Mouse (Mus musculus) limb, embryonic 10.5 days (tissue): ENCODE data around the gene Nqo2. TPM values are rescaled to one million over a fixed set of nuclear protein-coding genes. Genes with fewer than 3 reads are reported as not detected.
A peak's percentile ranks its signal among the peaks of the same experiment; 100 is the strongest.

Experiments used
- DNase-seq: peaks from one replicate; pipeline ENCODE4 v3.0.0-alpha.2; 2017; ENCODE audit warnings: low spot score
- H3K27ac ChIP-seq: fragments of 300-500 bp; sonication (generic); 2 replicates; pipeline ENCODE4 v1.5.1; 2016; ENCODE audit warnings: mild to moderate bottlenecking
- H3K27me3 ChIP-seq: fragments of 300-500 bp; sonication (generic); 2 replicates; pipeline ENCODE4 v1.6.1; 2016; ENCODE audit warnings: low read depth, mild to moderate bottlenecking; ENCODE audit not compliant: poor library complexity, severe bottlenecking
- H3K36me3 ChIP-seq: fragments of 300-500 bp; sonication (generic); 2 replicates; pipeline ENCODE4 v1.6.1; 2016; ENCODE audit warnings: mild to moderate bottlenecking, moderate library complexity
- H3K4me1 ChIP-seq: fragments of 300-500 bp; sonication (generic); 2 replicates; pipeline ENCODE4 v1.6.1; 2016
- H3K4me3 ChIP-seq: fragments of 300-500 bp; sonication (generic); 2 replicates; pipeline ENCODE4 v1.5.1; 2016; ENCODE audit warnings: mild to moderate bottlenecking, moderate library complexity
- H3K9me3 ChIP-seq: fragments of 300-500 bp; sonication (generic); replicated peaks from 2 replicates; pipeline ENCODE4 v1.6.1; 2016; ENCODE audit warnings: mild to moderate bottlenecking
- WGBS: fragments of 180-500 bp; shearing (Covaris S2); methylation state at CpG from one replicate; pipeline ENCODE4 v1.1.7; 2016; 5-methylcytosine and 5-hydroxymethylcytosine counted together
- polyA plus RNA-seq: library from polyadenylated mRNA; unstranded; fragments of >200 nt; fragmentation: Nextera tagmentation; extraction: Ambion mirVana; gene quantifications from 2 replicates; pipeline ENCODE4 v1.2.1, GENCODE M21; 2016

Gene Nqo2
- polyA plus RNA-seq, 1 experiment from 2014 or later, result 20.0 TPM

GRCm38 (mm10) chr13:34016927-34017569 is 52.6 kb downstream of the Nqo2 start:
- Histone ChIP-seq H3K4me3 (no peak overlapping the region), H3K27me3 (no peaks in the 10 kb centered on the region), H3K4me1 (no peaks in the 10 kb centered on the region), H3K36me3 (peaks cover 65% of the 10 kb centered on the region), H3K27ac (no peak overlapping the region), H3K9me3 (no peaks in the 10 kb centered on the region)
- 96% methylated on average over 9 of the region's 9 CpGs for WGBS
- no peak for DNase-seq

- no peak for DNase-seq
- H3K4me1 ChIP-seq, result no peaks in the 10 kb centered on the region
- 95% methylated on average over 1 of the region's 1 CpGs for WGBS
- no peaks in the 10 kb centered on the region for H3K27me3 ChIP-seq
- no peak overlapping the region for H3K27ac ChIP-seq
- no peak overlapping the region for H3K4me3 ChIP-seq
- no peaks in the 10 kb centered on the region for H3K9me3 ChIP-seq
- peaks cover 62% of the 10 kb centered on the region for H3K36me3 ChIP-seq
Observed at GRCm38 (mm10) chr13:34018521-34018920, 54.0 kb downstream of the Nqo2 start.

- no peak overlapping the region for H3K27ac ChIP-seq
- H3K36me3 ChIP-seq, result peaks cover 31% of the 10 kb centered on the region
- WGBS, result 92% methylated on average over 2 of the region's 2 CpGs
- H3K4me1 ChIP-seq, result no peaks in the 10 kb centered on the region
- no peak overlapping the region for H3K4me3 ChIP-seq
- no peaks in the 10 kb centered on the region for H3K9me3 ChIP-seq
- H3K27me3 ChIP-seq, result no peaks in the 10 kb centered on the region
- no peak for DNase-seq
Observed at GRCm38 (mm10) chr13:34021998-34022397, 57.5 kb downstream of the Nqo2 start.

GRCm38 (mm10) chr13:34032041-34032440 is 67.6 kb downstream of the Nqo2 start:
- Histone ChIP-seq H3K4me3 (no peak overlapping the region), H3K27ac (no peak overlapping the region), H3K9me3 (no peaks in the 10 kb centered on the region), H3K4me1 (peaks cover 3% of the 10 kb centered on the region), H3K27me3 (no peaks in the 10 kb centered on the region), H3K36me3 (peaks cover 35% of the 10 kb centered on the region)
- no peak for DNase-seq
- WGBS, result 92% methylated on average over 2 of the region's 2 CpGs

- peaks cover 21% of the 10 kb centered on the region for H3K36me3 ChIP-seq
- no peak overlapping the region for H3K4me3 ChIP-seq
- no peak overlapping the region for H3K27ac ChIP-seq
- no peaks in the 10 kb centered on the region for H3K27me3 ChIP-seq
- no peak for DNase-seq
- no peaks in the 10 kb centered on the region for H3K9me3 ChIP-seq
- 86% methylated on average over 3 of the region's 3 CpGs for WGBS
- H3K4me1 ChIP-seq, result peaks cover 20% of the 10 kb centered on the region
Observed at GRCm38 (mm10) chr13:34035424-34035823, 70.9 kb downstream of the Nqo2 start.

- Histone ChIP-seq H3K4me3 (no peak overlapping the region), H3K27ac (no peak overlapping the region), H3K9me3 (no peaks in the 10 kb centered on the region), H3K36me3 (peaks cover 14% of the 10 kb centered on the region), H3K4me1 (peaks cover 20% of the 10 kb centered on the region), H3K27me3 (no peaks in the 10 kb centered on the region)
- WGBS, result 84% methylated on average over 5 of the region's 5 CpGs
- DNase-seq, result no peak
Observed at GRCm38 (mm10) chr13:34036726-34037125, 72.2 kb downstream of the Nqo2 start.

GRCm38 (mm10) chr13:34037172-34038055 is 72.9 kb downstream of the Nqo2 start, which contains the start of gene Bphl:
TSS of gene Bphl (plus strand) at chr13:34037597.
- H3K4me1 ChIP-seq, result peaks cover 20% of the 10 kb centered on the region
- H3K36me3 ChIP-seq, result peaks cover 11% of the 10 kb centered on the region
- peak within 1 kb of the TSS; percentile 97 for H3K27ac ChIP-seq
- H3K9me3 ChIP-seq, result no peaks in the 10 kb centered on the region
- peak; percentile 93 for DNase-seq
- no peaks in the 10 kb centered on the region for H3K27me3 ChIP-seq
- peak within 1 kb of the TSS; percentile 79 for H3K4me3 ChIP-seq
- under 1% methylated on average over 37 of the region's 37 CpGs for WGBS

GRCm38 (mm10) chr13:34038056-34038432 is 73.6 kb downstream of the Nqo2 start:
- Histone ChIP-seq H3K27me3 (no peaks in the 10 kb centered on the region), H3K36me3 (peaks cover 8% of the 10 kb centered on the region), H3K4me3 (peak overlapping the region; percentile 79), H3K4me1 (peaks cover 20% of the 10 kb centered on the region), H3K27ac (peak overlapping the region; percentile 97), H3K9me3 (no peaks in the 10 kb centered on the region)
- WGBS, result 53% methylated on average over 5 of the region's 5 CpGs
- DNase-seq, result no peak

Other genes with a start within 250 kb of the Nqo2 start
- gene Serpinb6e, start 121.3 kb upstream of the Nqo2 start, polyA plus RNA-seq, result not detected in 2 replicates
- 0.61 and 0.80 TPM in 2 replicates for gene Serpinb6c, start 59.0 kb upstream of the Nqo2 start, polyA plus RNA-seq
- gene Ripk1, start 37.7 kb downstream of the Nqo2 start, polyA plus RNA-seq, result 9.0 and 9.7 TPM in 2 replicates
- 26.4 and 35.7 TPM in 2 replicates for gene Serpinb6a, start 38.1 kb downstream of the Nqo2 start, polyA plus RNA-seq
- gene Bphl, start 72.9 kb downstream of the Nqo2 start, polyA plus RNA-seq, result 30.6 and 33.6 TPM in 2 replicates
- 44.3 and 44.7 TPM in 2 replicates for gene Tubb2a, start 113.3 kb downstream of the Nqo2 start, polyA plus RNA-seq
- 11.7 and 15.6 TPM in 2 replicates for gene Tubb2b, start 165.8 kb downstream of the Nqo2 start, polyA plus RNA-seq
- gene Psmg4, start 198.3 kb downstream of the Nqo2 start, polyA plus RNA-seq, result 80.5 and 83.3 TPM in 2 replicates